23 mouse cellular contexts compared by ENCODE assay signal in the genomic region with DNA sequence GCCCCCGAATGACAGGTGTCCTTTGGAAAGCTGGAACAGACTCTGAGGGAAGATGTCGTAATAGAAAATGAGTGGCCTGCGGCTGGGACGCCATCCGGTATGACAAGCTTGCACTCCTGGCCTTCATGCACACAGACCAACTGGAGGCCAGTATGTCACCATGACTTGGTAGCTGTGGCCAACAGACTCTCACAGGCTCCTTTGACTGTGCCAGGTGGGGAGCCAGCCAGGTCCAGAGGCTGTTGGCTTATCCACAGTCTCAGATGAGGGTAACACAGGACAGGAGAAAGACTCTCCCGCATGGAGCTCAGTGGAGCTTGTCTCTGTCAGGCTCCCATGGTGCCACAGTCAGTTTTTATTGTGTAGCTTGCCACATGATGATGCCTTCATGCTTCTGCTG.
DNase-seq lines count a peak whose midpoint lies in the region; ATAC-seq and TF ChIP-seq lines count a peak whose summit lies in the region.
"Had no signal": no experiment of that assay in that cellular context is flagged by ENCODE, and none has a peak within 500 bp of the region (broad histone marks: within the 10 kb centered on the region; RNA-seq: fewer than 3 reads in every experiment).

No protein-coding gene starts in this region.

- WGBS in hindbrain, embryonic 16.5 days: 91% methylated on average over 6 of the region's 6 CpGs
- WGBS in hindbrain, embryonic 13.5 days: 91% methylated on average over 6 of the region's 6 CpGs
- WGBS in midbrain, postnatal 0 days: 87% methylated on average over 6 of the region's 6 CpGs
- WGBS in midbrain, embryonic 13.5 days: 88% methylated on average over 6 of the region's 6 CpGs

- H3K4me1 ChIP-seq in hindbrain, embryonic 16.5 days (ENCODE audit: control insufficient read depth, insufficient read depth, low read depth, low read length): no peaks in the 10 kb centered on the region
- H3K4me1 ChIP-seq in hindbrain, embryonic 13.5 days (replicated peaks): peaks cover 10% of the 10 kb centered on the region
- no peaks in the 10 kb centered on the region for H3K4me1 ChIP-seq in midbrain, postnatal 0 days (ENCODE audit: insufficient read depth, low read length)
- H3K4me1 ChIP-seq in midbrain, embryonic 13.5 days (replicated peaks): peaks cover 13% of the 10 kb centered on the region
- H3K4me1 ChIP-seq: hindbrain, embryonic 12.5 days had no signal

- TF ChIP-seq CTCF in midbrain, postnatal 0 days (IDR thresholded peaks at IDR 0.05): no peak

- ATAC-seq in hindbrain, embryonic 16.5 days: peak; percentile 42; the same call in 1 of the 2 replicates
- ATAC-seq in hindbrain, embryonic 13.5 days (ENCODE audit: low FRiP score): no peak
- no peak for ATAC-seq in midbrain, postnatal 0 days (ENCODE audit: low FRiP score)
- ATAC-seq in midbrain, embryonic 13.5 days: no peak
- ATAC-seq: activated CD4-positive, CD25-positive, alpha-beta regulatory T cell, adult 4 months; inflammation-experienced regulatory T-cells, adult 6 months; intestine, postnatal 0 days; Patski had no signal

- H3K27ac ChIP-seq in hindbrain, embryonic 16.5 days (ENCODE audit: low read depth, low read length): no peak overlapping the region
- no peak overlapping the region for H3K27ac ChIP-seq in hindbrain, embryonic 13.5 days
- no peak overlapping the region for H3K27ac ChIP-seq in midbrain, postnatal 0 days (ENCODE audit: low read depth, low read length)
- no peak overlapping the region for H3K27ac ChIP-seq in midbrain, embryonic 13.5 days
- H3K27ac ChIP-seq: embryonic facial prominence, embryonic 12.5 days; heart, embryonic 10.5 days; hindbrain, embryonic 12.5 days had no signal

- no peak overlapping the region for H3K9ac ChIP-seq in hindbrain, embryonic 16.5 days (ENCODE audit: low read depth, low read length)
- no peak overlapping the region for H3K9ac ChIP-seq in hindbrain, embryonic 13.5 days
- no peak overlapping the region for H3K9ac ChIP-seq in midbrain, postnatal 0 days (replicated peaks; ENCODE audit: low read length, poor library complexity, severe bottlenecking)
- no peak overlapping the region for H3K9ac ChIP-seq in midbrain, embryonic 13.5 days (replicated peaks)
- H3K9ac ChIP-seq: embryonic facial prominence, embryonic 12.5 days; hindbrain, embryonic 12.5 days had no signal

- H3K36me3 ChIP-seq in hindbrain, embryonic 16.5 days (ENCODE audit: control insufficient read depth, insufficient read depth, low read length): no peaks in the 10 kb centered on the region
- no peaks in the 10 kb centered on the region for H3K36me3 ChIP-seq in hindbrain, embryonic 13.5 days
- H3K36me3 ChIP-seq in midbrain, postnatal 0 days (ENCODE audit: insufficient read depth, low read length): no peaks in the 10 kb centered on the region
- H3K36me3 ChIP-seq in midbrain, embryonic 13.5 days: no peaks in the 10 kb centered on the region
- H3K36me3 ChIP-seq: embryonic facial prominence, embryonic 12.5 days; heart, embryonic 10.5 days; hindbrain, embryonic 12.5 days had no signal

- H3K27me3 ChIP-seq in hindbrain, embryonic 16.5 days (replicated peaks; ENCODE audit: control insufficient read depth, insufficient read depth, low read length): no peaks in the 10 kb centered on the region
- 0 out of 2 replicates have a peak, but pooled peaks cover 2% of the 10 kb centered on the region for H3K27me3 ChIP-seq in hindbrain, embryonic 13.5 days
- H3K27me3 ChIP-seq in midbrain, postnatal 0 days (ENCODE audit: insufficient read depth, low read length): no peaks in the 10 kb centered on the region
- no peaks in the 10 kb centered on the region for H3K27me3 ChIP-seq in midbrain, embryonic 13.5 days
- H3K27me3 ChIP-seq: CH12.LX; embryonic facial prominence, embryonic 12.5 days; Patski had no signal

- H3K9me3 ChIP-seq in hindbrain, embryonic 16.5 days (ENCODE audit: control insufficient read depth, low read length): no peaks in the 10 kb centered on the region
- no peaks in the 10 kb centered on the region for H3K9me3 ChIP-seq in hindbrain, embryonic 13.5 days
- H3K9me3 ChIP-seq in midbrain, postnatal 0 days (ENCODE audit: low read length): no peaks in the 10 kb centered on the region
- H3K9me3 ChIP-seq in midbrain, embryonic 13.5 days: no peaks in the 10 kb centered on the region
- H3K9me3 ChIP-seq: embryonic facial prominence, embryonic 12.5 days; heart, embryonic 10.5 days; hindbrain, embryonic 12.5 days had no signal

- DNase-seq in cerebellum, postnatal 25 days: peak; percentile 7 to 25
- no peak for DNase-seq in cerebellum, adult 8-10 months
- peak; percentile 25 for DNase-seq in midbrain, postnatal 0 days (ENCODE audit: low spot score)
- no peak for DNase-seq in adrenal gland, adult 8-10 months
- DNase-seq: adrenal gland, postnatal 25 days; cerebellum, adult 18-20 months; embryo, embryonic 11 days; gastrocnemius, postnatal 14 days; heart, adult 18-20 months; heart, postnatal 10 days; heart, postnatal 4 days; kidney, adult 9 months had no signal

- no peak overlapping the region for H3K4me3 ChIP-seq in hindbrain, embryonic 16.5 days (ENCODE audit: low read length)
- no peak overlapping the region for H3K4me3 ChIP-seq in hindbrain, embryonic 13.5 days
- H3K4me3 ChIP-seq in midbrain, postnatal 0 days (ENCODE audit: low read depth, low read length): no peak overlapping the region
- H3K4me3 ChIP-seq in midbrain, embryonic 13.5 days (replicated peaks): no peak overlapping the region
- H3K4me3 ChIP-seq: embryonic facial prominence, embryonic 12.5 days; heart, embryonic 10.5 days; hindbrain, embryonic 12.5 days had no signal

- H3K4me2 ChIP-seq in hindbrain, embryonic 16.5 days (ENCODE audit: low read length): no peak overlapping the region
- no peak overlapping the region for H3K4me2 ChIP-seq in hindbrain, embryonic 13.5 days
- no peak overlapping the region for H3K4me2 ChIP-seq in midbrain, postnatal 0 days (ENCODE audit: low read depth, low read length, poor library complexity, severe bottlenecking)
- no peak overlapping the region for H3K4me2 ChIP-seq in midbrain, embryonic 13.5 days (replicated peaks)
- H3K4me2 ChIP-seq: embryonic facial prominence, embryonic 12.5 days; hindbrain, embryonic 12.5 days had no signal

Comparison
In these comparisons a context has a peak if more than half of its experiments do, and no peak if none do; other contexts are left out.
1. DNase-seq: peak in cerebellum, postnatal 25 days (2 of 2) and midbrain, postnatal 0 days (single experiment); none in cerebellum, adult 8-10 months (single experiment) and adrenal gland, adult 8-10 months (single experiment).